Mouse (Mus musculus) gastrocnemius, postnatal 36 days (tissue): ENCODE measurements at regions not wholly inside any gene's neighbourhood (a gene's known extent, or its start where the extent isn't known, plus 50 kb on each side); places are given as distances from the start of the nearest gene placed in this dataset.
A peak's percentile ranks its signal among the peaks of the same experiment; 100 is the strongest.
"Not testable (repeated sequence)": the region's sequence is repeated elsewhere in the genome, so short reads cannot be mapped to it uniquely, and the experiment has no call there.

ENCODE experiments used
- DNase-seq, 2 experiments: peaks; one replicate each; pipeline ENCODE4 v3.0.0; 2022
- intact Hi-C: fragments of 180-260 bp; cut with DNase I; formaldehyde crosslinking; loops from one replicate; pipeline ENCODE4 v1.15.1; 2025

DNA sequence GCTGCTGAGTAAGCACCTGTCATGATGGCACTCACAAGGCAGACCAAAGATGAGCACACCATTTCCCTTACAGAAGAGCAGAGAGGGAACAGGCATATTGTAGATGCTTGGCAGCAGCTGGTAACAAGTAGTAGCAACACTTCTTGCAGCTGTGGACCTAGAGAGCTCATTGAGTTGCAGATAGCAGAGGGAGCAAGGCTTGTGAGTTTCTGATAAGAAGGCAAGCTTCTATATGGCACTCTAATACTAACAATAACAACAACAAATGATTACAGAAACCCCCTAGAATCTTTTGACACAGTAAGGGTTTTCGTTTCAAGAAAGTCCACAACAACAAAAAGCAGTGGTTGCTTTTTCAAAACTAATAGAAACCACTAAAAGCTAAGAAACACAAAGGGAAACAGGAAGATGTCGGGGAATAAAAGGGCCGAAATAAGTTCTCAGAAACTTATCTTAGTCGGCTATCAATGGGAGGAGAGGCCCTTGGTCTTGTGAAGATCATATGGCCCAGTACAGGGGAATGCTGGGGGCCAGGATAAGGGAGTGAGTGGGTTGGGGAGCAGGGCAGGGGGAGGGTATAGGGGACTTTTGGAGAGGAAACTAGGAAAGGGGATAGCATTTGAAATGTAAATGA lies 248.5 kb upstream of the Tusc1 start:
- DNase-seq: no peak
- intact Hi-C loops: no loop called here

DNA sequence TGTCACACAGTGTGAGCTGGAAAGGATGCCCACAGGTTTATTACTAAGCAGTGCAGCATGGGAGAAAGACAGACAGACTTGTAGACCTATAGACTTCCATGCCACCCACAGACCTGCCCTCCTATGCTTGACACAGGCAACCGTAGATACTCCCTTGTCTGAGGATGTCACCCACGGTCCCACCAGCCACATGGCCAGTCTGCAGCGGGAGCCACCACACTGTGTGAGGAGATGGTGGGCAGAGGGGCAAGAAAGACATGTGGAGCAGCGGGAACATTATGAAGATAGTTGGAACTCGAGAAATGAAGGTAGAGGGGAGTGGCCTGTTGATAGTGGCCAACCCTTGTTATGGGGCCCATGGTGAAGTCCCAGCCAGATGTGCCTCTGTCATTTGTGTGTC lies 244.0 kb upstream of the Tusc1 start:
- intact Hi-C loops: no loop called here
- DNase-seq: no peak

DNA sequence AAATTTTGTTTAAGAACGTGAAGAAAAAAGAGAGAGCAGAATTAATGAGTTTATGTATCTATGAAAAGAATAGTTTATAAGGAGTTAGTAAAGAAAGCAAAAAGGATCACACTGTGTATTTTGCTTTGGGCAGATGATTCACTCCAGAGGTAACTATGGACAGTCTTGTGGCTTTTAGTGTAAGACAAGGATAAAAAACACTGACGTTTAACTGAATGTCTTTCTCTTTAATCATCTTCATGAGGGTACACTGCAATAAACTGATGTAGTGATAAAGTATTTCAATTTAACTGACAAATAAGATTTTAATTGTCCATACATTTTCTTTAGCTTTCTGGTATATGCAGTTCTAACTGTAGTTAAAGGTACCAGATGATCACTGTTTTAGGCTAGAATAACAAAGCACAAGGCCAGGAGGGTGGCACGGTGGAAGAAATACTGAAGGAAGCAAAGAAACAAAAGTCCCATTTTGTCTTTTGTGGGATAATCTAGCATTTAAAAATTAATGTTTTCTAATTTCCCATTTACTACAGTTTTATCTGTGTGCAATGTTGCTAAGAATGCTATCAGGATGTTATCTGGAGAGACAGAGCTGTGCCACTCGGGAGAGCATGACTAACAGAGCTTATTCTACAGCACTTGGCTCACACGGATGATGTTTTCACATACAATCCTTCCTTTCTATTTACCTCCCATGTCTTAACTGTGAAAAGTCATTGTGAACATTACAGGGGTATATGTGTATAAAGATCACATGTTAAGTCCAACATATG lies 232.4 kb upstream of the Tusc1 start:
- intact Hi-C loops: no loop called here
- no peak for DNase-seq

DNA sequence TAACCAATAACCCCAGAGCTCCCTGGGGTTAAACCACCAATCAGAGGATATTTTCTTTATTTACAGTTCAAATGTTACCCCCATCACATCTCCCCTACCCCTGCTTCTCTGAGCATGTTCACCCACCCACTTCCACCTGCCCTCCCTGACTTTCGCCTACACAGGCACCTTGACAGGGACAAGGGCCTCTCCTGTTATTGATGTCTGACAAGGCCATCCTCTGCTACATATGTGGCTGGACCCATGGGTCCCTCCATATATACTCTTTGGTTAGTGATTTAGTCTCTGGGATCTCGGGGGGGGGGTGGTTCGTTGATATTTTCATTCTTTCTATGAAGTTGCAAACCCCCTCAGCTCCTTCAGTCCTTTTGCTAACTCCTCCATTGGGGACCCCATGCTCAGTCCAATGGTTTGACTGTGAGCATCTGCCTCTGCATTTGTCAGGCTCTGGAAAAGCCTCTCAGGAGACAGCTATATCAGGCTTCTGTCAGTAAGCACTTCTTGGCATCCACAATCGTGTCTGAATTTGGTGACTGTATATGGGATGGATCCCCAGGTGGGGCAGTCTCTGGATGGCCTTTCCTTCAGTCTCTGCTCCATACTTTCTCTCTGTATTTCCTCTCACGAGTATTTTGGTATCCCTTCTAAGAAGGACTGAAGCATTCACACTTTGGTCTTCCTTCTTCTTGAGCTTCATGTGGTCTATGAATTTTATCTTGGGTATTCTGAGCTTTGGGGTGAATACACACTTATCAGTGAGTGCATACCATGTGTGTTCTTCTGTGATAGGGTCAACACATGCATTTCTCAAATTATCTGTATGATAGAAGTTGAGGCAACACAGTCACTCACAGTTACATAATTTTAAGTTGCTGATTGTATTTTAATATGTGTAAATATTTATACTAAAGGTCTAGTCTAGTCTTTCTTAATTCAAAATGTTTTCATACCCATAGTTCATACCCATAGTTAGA lies 220.8 kb upstream of the Tusc1 start:
- intact Hi-C loops: no loop called here
- DNase-seq: no peak

DNA sequence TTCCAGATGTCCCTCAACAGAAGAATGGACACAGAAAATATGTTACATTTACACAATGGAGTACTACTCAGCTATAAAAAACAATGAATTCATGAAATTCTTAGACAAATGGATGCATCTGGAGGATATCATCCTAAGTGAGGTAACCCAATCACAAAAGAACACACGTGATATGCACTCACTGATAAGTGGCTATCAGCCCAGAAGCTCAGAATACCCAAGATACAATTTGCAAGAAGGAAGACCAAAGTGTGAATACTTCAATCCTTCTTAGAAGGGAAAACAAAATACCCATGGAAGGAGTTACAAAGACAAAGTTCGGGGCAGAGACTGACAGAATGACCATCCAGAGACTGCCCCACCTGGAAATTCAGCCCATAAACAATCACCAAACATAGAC lies 219.9 kb upstream of the Tusc1 start:
- DNase-seq, intact Hi-C loops: not testable (repeated sequence)

DNA sequence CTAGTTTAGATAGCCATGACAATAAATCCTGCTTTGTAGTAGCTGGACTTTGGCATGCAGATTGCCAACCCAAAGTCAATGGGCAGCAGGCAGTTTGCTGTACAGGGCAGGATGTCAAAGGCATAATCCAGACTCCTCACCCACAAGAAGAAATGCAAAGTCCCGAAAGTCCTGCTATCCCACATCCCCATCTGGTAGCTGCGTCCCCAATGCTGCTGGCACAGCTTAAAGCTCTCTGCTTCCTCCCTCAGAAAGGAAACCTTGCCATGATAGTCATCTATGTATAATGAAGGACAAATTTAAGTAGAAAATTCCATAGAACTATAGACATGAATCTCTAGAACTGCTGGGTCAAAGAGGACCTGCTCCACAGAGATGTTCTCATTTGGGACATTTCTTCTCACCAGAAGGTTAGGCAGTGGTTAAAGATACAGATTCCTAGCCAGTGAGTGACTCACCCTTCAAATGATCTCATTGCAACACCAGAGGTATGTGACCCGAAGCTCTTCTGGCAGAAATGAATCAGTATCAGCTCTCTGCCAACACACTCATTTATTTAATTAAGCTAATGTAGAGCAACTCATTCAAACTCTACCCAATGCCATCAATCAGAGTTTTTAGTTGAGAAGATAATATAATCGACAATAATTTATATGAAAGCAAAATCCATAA lies 217.3 kb upstream of the Tusc1 start:
- DNase-seq: no peak
- intact Hi-C loops: no loop called here

DNA sequence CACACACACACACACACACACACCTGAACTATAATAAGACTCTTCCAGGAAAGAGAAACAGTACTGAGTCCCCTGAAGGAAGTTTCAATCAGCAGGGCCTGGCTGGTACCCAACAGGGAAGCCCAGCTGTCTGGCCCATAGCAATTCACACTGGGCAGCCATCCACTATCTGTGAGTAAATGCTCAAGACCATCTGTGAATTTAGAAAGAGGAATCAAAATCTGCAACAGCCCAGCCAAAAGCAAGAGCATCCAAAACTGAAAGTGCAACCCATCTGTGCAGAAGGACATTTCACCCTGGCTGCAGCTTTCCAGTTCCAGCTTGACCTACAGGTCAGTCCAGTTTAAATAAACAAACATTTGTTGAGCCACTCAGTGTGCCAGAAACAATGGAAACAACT lies 215.8 kb upstream of the Tusc1 start:
- intact Hi-C loops: no loop called here
- peak; percentile 55 to 75 for DNase-seq

DNA sequence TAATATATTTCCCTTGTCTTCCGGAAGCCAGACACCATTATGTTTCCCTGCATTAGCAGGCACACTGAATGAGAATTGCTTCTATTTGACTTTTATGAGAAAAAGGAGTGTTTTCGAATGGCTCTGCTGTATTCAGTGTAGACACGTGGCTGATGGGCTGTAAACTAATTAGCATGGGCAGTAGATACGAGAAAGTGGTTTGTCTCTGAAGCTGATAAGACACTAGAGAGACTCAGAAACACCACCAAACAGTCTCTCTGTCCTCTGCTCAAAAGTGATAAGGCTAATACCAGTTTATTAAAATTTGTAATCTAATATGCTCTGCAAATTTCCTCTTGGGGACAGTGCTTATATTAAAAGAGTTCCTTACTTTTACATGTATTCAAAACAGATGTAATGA lies 205.3 kb upstream of the Tusc1 start:
- intact Hi-C loops: no loop called here
- no peak for DNase-seq

DNA sequence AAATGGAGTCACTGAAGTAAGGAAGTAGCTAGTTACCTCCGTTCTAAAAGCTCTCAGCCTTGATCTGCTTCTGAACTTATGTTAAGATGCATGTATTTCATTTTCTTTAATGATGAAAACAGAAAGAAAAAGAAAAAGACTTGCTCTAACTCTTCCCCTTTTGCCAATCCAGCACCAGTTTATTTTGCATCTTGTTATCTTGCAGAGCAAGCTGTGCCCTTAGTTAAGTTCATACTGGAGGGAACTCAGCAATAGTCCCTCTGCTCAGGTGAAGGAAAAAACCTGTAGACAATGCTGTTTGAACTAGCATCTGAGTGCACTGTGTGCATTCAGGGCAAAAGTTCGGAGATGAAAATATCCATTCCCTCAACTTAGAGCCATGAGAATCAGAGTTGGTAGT lies 192.1 kb upstream of the Tusc1 start:
- intact Hi-C loops: no loop called here
- no peak for DNase-seq

DNA sequence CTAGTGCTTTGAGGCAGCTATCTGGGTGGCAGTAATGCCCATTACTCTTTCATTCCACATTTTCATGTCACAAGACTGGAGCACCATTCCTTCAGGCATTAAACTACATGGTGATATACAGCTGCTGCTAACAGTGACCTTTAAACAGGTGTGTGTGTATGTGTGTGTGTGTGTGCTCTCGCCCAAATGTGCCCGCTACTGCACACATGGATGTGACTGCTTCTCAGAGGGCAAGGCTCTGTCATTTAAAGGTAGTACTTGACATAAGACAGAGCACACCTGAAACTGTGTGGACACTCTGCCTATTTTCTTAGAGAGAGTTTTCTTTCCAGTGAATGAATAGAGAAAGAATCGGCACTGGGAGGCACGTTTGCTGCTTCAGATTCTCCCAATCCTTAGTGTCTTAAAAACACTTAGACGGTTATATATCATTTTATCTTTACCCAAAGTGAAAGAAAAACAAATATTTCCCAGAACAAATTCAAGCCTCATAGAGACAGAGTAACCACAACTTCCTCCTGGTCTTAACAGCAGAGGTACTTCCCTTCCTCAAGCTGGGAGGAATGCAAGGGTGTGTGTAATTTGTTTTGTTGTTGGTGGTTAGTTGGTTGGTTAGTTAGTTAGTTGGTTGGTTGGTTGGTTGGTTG lies 185.3 kb upstream of the Tusc1 start:
- DNase-seq: no peak
- intact Hi-C loops: no loop called here

DNA sequence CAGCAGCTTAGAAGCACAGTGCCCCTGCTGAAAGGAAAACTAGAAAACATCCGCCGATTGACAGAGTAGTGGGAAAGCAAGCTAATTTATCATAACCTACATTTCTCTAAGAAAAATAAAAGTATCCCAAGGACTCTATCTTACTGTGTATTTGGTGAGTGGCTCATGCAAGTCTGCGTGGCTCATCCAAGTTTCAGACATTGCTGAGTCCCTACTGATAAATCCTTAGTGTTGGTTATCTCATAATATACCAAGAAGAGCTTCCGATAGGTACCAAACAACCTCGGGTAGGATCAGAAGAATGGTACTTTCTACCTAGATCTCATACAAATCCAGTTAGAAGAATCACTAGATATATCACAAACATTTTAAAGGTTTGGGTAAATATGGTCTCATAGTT lies 183.6 kb upstream of the Tusc1 start:
- DNase-seq: no peak
- intact Hi-C loops: no loop called here

DNA sequence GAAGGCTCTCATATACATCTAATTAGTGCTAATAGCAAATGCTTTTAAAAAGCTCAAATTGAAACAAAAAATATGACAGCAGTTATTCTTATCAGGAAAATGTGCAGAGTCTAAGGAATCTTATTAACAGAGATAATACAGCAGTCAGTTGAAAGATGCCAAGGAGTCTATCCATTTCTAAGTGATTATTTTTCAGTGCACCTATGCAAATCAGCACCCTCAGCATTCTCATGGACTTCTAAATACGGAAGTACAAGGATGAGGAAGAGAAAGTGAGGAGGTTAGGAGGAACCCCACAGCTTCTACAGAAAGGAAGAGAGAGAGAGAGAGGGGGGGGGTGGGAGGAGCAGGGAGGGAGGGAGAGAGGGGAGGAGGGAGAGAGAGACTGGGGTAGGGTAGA lies 175.5 kb upstream of the Tusc1 start:
- intact Hi-C loops: no loop called here
- no peak for DNase-seq

DNA sequence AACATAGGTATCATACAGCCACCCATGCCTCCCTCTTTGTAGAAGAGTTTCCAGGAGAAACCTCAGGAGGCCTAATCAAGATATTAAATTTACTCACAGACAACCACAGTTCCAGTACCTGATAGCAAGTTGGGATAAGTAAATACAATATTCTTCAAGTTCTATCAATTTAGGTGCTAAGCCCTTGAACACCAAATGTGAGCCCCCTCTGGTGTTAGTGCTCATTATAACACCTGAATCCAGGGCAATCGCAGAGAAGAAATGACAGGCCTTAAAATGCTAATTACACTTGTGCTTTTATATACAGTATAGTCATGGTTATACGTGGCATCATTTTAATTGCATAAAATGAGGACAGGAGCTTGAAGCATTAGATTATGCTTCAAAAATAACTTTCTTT lies 161.6 kb upstream of the Tusc1 start:
- intact Hi-C loops: no loop called here
- no peak for DNase-seq

DNA sequence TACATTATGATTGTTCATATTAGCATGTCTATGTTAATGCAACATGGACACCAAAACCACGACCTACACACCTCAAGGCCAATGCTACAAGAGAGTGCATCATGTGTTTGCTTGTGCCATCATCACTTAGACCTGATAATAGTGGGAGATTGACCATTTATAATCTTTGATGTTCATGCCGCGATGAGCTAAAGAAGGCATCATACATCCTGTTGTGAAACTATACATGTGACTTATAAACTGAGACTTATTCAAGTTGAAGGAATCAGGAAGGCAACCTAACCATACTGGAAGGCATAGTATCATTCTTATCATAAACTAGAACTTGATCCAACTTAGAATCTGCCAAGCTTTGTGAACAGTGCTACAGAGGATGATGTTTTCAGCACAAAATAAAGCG lies 159.0 kb upstream of the Tusc1 start:
- no peak for DNase-seq
- intact Hi-C loops: no loop called here

DNA sequence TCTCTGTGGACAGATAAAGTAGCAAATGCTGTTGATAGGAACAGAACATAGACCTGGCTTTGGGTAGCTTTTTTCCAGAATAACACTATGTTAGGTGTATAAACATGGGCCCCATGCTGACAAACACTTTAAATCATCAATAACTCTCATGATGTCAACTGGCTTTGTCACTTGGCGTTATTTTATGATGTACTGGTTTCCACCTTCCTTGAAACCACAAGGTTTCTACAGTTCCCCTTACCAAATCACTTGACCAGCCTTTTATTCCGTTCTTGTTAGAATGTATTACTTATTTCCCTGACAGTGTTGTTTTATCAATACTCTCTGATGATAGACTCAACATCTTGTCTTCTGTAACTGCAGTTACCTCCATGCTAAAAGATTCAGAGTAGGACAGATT lies 158.6 kb upstream of the Tusc1 start:
- intact Hi-C loops: no loop called here
- DNase-seq: no peak

DNA sequence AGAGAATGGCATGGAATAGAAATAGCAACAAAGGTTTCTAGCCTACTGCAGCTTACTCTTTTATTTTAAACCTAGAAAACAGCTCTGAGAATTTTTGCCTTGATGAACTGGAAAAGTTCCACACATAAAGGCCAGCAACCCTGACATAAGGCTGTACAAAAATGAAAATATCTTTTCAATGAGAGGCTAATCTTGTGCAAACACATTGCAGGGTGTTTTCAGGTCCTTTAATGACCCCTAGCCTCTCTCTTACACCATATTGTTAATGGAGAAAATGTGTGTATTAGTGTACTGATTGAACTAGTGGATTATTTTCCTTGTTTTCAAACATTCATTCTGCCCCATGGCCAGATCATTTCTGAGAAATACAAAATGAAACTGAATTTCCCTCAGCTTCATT lies 158.0 kb upstream of the Tusc1 start:
- intact Hi-C loops: no loop called here
- DNase-seq: no peak

DNA sequence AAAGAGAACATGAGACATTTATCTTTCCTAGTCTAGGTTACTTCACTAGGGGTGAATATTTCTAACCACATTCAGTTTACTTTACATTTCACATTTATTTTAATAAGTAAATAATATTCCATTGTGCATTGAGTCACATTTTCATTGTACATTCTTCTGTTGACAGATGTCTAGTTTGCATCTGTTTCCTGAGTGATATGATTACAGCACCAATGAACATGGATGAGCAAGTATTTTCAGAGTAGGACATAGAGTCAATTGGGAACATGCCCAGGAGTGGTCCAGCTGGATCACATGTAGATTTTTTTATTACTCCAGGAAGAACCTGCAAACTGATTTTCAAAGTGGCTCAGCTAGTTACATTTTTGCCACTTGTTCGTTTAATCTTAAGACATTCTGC lies 153.3 kb upstream of the Tusc1 start:
- intact Hi-C loops: no loop called here
- no peak for DNase-seq

DNA sequence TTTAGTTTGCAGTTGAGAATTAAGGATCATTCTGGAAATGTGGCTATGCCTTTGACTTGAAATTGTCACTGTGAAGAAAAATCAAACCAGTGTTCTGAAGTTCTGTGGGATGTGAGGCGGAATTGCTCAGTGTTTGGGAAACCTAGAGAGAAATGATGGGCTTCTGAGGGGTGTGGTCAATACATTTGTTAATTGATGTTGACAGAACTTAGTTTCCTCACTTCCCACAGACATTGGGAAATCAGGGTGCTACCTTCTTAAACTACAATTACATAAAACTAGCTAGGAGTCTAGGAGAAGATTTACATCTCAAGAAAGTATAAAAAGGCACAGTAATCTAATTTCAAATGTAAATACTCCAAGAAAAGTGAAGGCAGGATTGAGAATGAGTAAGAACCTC lies 151.1 kb upstream of the Tusc1 start:
- intact Hi-C loops: no loop called here
- no peak for DNase-seq

DNA sequence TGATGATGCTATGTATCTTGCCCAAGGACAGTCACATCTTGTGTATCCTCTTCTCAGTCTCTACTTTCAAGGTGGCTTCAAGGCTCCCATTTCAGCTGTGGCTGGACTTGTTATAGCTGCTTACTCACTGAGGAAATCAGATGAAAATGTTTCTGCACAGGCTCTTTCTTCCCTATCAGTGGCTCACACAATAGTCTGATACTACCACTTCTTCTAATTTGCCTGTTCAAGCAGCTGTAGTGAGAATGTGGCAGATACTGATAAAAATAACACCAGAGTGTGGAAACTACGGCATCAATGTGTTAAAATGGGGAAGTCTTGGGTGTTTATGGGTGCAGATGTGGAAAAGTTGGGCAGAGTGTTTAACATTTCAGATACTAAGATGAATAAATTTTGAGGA lies 145.9 kb upstream of the Tusc1 start:
- intact Hi-C loops: no loop called here
- DNase-seq: no peak

DNA sequence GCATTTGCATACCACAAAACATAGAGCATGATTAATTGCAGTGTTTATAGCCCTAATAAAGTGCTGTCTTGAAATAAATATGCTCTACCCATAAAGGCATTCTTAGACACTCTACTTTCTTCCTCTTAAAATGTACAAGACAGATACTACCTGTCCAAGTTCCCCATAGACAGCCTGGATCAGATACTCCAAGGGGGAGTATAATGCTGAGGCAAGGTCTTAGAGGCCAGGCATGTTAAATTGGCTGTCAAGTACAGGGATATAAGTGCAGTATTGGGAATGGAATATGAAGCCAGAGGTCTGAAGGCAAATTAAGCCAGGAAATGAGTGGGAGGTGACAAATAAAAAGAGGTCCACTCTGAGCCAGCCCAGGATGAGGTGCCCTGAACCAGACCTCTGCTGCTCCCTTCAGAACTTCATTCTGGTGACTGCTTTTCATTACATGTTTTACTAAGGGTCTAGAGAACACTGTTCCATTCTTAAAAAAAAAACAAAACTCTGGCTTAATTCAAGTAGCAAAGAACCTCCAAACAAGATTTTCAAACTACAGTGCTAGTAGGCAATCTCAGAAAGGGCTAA lies 142.0 kb upstream of the Tusc1 start:
- intact Hi-C loops: no loop called here
- DNase-seq: no peak
